Mouse (Mus musculus): Measurements from ENCODE around the gene Gm21972.

The Gm21972 gene

DNA sequence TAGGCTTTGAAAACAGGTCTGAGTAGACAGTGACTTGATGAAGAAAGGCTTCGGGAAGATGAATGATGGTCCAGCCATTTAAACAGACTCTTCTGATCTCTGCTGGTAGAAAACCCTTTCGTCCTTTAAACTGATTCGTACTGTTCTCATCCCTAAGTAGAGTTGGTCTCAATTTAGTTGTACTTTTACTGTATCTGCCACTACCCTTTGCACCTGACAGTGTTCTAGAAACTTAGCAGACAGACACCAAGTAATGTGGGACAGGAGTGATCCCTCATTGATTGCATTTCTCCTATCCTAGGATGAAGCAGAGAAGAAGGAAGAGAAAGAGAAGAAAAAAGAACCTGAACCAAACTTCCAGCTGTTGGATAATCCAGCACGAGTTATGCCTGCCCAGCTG lies at the start of gene Gm21972:
TSS of gene Gm21972 (plus strand) at position 301 of the 400 bp plus-strand sequence.
- no peak for TF ChIP-seq GATA4 (IDR thresholded peaks at IDR 0.05; ENCODE audit: insufficient replicate concordance, low read length)

DNA sequence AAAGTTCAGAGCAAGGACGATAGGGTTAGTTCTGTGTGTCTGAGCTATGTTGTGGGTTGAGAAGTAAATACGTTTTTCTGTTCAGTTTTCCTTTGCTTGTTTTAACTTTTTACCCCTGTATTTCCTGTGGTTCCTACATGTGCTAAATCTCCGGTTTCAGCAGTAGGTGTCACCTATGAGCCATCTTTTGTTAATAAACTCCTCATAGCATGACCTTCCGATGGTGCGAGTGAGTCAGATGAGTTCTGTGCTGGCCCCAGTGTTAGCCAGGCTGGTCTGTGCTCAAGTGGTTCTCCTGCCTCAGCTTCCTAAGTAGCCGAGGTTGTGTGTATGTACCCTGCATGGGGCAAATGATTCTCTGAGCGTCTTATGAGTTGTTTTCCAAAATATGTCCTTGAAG lies 39.0 kb upstream of the Gm21972 start:
- TF ChIP-seq GATA4 (IDR thresholded peaks at IDR 0.05; ENCODE audit: insufficient replicate concordance, low read length): no peak

DNA sequence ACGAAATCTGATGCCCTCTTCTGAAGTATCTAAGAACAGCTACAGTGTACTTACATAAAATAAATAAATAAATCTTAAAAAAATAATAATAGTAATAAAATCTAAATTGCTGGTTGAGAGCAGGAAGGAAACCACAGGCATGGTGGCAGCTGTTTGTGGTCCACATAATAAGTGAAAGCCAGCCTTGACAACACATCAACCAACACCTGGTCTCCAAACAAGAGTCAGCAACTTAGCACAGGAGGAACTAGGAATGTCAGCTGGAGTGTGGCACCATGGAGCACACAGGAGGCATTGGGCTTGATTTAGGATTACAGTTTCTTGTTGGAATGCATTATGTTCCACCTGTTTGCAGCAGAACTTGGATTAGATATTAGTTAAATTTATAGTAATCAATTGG lies 28.4 kb upstream of the Gm21972 start:
- no peak for TF ChIP-seq GATA4 (IDR thresholded peaks at IDR 0.05; ENCODE audit: insufficient replicate concordance, low read length)

DNA sequence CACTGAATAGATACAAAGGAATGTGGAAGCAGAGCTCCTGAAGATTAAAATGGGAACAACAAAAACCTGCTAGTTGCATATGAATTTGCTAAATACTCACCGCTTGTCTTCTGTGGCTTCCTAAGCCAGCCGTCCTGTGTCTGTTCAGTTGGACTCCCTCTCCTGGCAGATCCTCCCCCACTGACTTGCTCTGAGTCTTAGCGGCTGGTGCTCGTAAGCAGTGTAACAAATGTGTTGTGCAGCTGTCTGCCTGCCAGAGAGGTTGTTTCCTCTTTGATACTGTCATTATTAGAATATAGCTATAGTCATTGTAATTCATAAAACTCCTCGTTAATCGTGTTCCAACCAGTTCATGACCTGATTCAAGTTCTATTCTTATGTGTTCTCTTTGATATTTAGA lies 21.7 kb upstream of the Gm21972 start, which contains the start of gene Htr2b:
TSS of gene Htr2b (minus strand) at position 192 of the 400 bp plus-strand sequence.
- no peak for TF ChIP-seq GATA4 (IDR thresholded peaks at IDR 0.05; ENCODE audit: insufficient replicate concordance, low read length)

DNA sequence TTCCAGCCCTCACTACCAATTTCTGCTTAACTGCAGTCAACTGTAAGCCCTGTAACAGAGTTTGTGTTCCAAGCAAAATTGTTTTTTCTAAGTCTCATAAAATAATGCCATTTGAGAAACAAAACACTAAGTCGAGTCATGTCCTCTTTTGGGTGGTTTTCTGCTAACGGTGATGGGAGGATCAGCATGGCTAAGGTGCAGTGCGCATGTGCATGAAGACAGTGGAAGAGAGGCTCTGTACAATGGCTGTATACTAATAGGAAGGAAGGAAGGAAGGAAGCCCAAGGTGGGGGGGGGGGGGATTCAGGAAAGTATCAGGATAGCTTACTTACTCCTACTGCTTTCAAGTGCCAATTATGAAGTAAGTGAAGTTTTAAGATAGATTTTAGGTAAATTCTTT lies 19.3 kb upstream of the Gm21972 start:
- no peak for TF ChIP-seq GATA4 (IDR thresholded peaks at IDR 0.05; ENCODE audit: insufficient replicate concordance, low read length)

DNA sequence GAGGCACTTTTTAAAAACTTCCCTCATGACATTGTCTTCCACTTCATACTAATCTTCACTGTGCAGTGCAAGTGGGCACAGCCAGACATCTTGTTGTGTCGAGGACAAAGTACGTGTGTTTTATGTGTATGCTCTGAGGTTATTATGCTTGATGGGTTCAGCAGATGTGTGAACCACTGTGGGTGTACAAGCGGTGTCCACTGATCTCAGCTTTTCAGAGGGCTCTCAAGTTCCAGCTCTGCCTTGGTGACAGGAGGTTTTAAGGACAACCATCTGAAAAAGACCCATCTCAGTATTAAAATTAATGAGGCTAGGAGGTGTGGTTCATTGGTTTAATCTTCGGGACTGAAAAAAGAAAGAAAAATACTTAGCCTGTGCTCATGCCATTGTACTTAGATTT lies 13.9 kb upstream of the Gm21972 start:
- TF ChIP-seq GATA4 (IDR thresholded peaks at IDR 0.05; ENCODE audit: insufficient replicate concordance, low read length): no peak

DNA sequence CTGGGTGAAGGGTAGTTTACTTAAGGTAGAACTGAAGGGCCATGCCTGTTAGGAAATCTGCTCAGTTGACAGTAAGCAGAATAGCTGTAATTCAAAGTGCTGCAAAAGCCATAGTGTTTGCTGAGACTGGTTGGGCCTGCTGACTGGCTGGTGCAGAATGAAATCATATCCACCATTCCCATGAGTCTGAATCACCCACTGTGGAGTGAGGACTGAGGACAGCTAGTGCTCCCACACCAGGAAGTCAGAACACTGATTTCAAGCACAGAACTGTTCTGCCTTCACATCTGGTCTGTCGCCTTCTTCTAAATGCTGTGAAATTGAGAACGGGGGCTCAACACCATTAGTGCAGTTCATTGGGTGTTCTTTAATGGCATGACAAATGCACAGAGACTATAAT lies 7.4 kb upstream of the Gm21972 start:
- TF ChIP-seq GATA4 (IDR thresholded peaks at IDR 0.05; ENCODE audit: insufficient replicate concordance, low read length): no peak

DNA sequence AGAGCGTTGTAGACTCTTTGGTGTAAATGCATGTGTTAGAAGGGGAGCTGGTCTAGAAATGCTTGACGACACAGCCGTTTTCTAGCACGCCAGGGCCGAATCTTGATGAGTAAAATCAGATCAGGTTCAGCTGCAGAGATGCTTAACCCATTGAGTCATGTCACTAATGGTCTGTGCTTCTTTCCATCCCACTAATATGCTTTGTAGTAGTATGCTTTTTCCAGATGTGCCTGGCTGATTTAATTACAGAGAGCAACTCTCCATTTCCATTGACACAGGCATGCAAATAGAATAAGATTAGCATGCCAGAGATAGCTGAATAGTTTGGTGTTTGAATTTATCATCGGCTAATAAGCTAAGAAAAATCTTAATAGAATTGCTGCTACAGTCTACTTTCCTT lies 1.9 kb downstream of the Gm21972 start:
- TF ChIP-seq GATA4 (IDR thresholded peaks at IDR 0.05; ENCODE audit: insufficient replicate concordance, low read length): no peak

- no peak for TF ChIP-seq GATA4 (IDR thresholded peaks at IDR 0.05; ENCODE audit: insufficient replicate concordance, low read length)
These were observed 7.6 kb downstream of the Gm21972 start for GRCm38 (mm10) chr1:86141081-86141480.

- no peak for TF ChIP-seq GATA4 (IDR thresholded peaks at IDR 0.05; ENCODE audit: insufficient replicate concordance, low read length)
These were observed 9.7 kb downstream of the Gm21972 start for GRCm38 (mm10) chr1:86143165-86143564.

GRCm38 (mm10) chr1:86144001-86144944 lies 10.8 kb downstream of the Gm21972 start:
- TF ChIP-seq GATA4 (IDR thresholded peaks at IDR 0.05; ENCODE audit: insufficient replicate concordance, low read length): no peak

- no peak for TF ChIP-seq GATA4 (IDR thresholded peaks at IDR 0.05; ENCODE audit: insufficient replicate concordance, low read length)
These were observed 12.9 kb downstream of the Gm21972 start for GRCm38 (mm10) chr1:86146293-86146692.

DNA sequence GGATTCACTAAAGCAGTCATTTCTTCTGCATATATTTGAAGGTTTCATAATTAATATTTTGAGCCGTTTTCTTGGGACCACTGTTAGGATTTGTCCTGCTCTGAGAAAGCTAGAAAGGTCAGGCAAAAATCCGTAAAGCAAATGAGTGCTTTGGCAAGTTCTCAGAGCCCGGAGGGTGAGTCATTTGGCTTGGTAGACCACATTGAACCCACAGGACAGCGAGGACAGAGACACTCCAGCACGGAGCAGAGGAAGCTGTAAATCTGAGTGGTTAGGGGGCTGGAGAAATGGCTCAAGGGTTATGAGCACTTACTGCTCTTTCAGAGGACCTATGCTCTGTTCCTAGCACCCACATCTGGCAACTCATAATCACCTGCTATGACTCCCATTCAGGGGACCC lies 14.1 kb downstream of the Gm21972 start:
- no peak for TF ChIP-seq GATA4 (IDR thresholded peaks at IDR 0.05; ENCODE audit: insufficient replicate concordance, low read length)

DNA sequence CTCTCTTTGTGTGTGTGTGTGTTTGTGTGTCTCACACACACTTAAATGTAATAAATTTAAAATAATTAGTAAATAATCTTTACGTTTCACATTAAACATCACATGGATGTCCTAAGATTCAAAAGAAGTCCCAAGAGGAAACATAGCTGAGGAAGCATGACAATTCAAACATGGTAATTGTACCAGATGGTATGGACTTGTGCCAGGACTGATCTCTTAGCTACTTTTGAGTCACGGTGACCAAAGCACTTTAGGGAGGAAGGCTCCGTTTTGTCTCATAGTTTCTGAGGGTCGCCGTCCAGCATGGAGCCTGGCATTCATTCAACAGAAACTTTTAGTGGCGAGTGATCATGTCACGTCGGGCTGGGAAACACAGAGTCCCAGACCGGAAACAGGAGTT lies 14.7 kb downstream of the Gm21972 start:
- TF ChIP-seq GATA4 (IDR thresholded peaks at IDR 0.05; ENCODE audit: insufficient replicate concordance, low read length): no peak

- TF ChIP-seq GATA4 (IDR thresholded peaks at IDR 0.05; ENCODE audit: insufficient replicate concordance, low read length): no peak
These were observed 17.5 kb downstream of the Gm21972 start for GRCm38 (mm10) chr1:86150929-86151328.

GRCm38 (mm10) chr1:86151376-86151775 lies 17.9 kb downstream of the Gm21972 start:
- TF ChIP-seq GATA4 (IDR thresholded peaks at IDR 0.05; ENCODE audit: insufficient replicate concordance, low read length): no peak

GRCm38 (mm10) chr1:86152618-86153017 lies 19.2 kb downstream of the Gm21972 start:
- TF ChIP-seq GATA4 (IDR thresholded peaks at IDR 0.05; ENCODE audit: insufficient replicate concordance, low read length): no peak

All from liver, adult (tissue).